In the genomic region with DNA sequence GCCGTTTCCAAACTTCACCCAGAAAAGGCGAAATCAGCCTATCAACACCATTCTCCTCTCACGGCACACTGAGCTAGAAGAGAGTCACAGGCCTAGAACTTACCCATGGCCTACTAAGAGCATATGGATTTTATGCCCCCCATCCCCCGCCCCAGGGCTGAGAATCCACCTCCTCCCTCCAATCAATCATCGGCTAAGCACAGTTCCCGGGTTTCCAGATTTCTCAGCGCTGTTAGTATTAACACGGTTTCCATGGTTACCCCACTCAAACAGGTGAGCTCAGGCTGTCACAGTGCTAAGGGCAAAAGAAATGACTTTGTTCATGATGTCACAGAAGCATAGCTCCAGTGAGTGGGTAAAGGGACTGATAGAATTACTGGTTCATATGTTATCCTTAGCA, we compare ENCODE assay signal across 9 mouse cellular contexts.
DNase-seq lines count a peak whose midpoint lies in the region; ATAC-seq and TF ChIP-seq lines count a peak whose summit lies in the region.
"Had no signal": no experiment of that assay in that cellular context is flagged by ENCODE, and none has a peak within 500 bp of the region (broad histone marks: within the 10 kb centered on the region; RNA-seq: fewer than 3 reads in every experiment).

No protein-coding gene starts in this region.

- no peak overlapping the region for H3K4me3 ChIP-seq in kidney, embryonic 16.5 days (ENCODE audit: low read length)
- H3K4me3 ChIP-seq in hindbrain, embryonic 10.5 days, result no peak overlapping the region
- H3K4me3 ChIP-seq in liver, embryonic 12.5 days, result no peak overlapping the region
- H3K4me3 ChIP-seq in thymus, adult 2 months (ENCODE audit: control insufficient read depth, insufficient read depth, low read length), result no peak overlapping the region
- H3K4me3 ChIP-seq in cerebellum, adult 2 months (replicated peaks; ENCODE audit: insufficient read depth, low read depth, low read length), result no peak overlapping the region
- H3K4me3 ChIP-seq: limb, embryonic 15.5 days had no signal

- H3K27ac ChIP-seq in kidney, embryonic 16.5 days (ENCODE audit: low read length), result no peak overlapping the region
- no peak overlapping the region for H3K27ac ChIP-seq in hindbrain, embryonic 10.5 days
- no peak overlapping the region for H3K27ac ChIP-seq in liver, embryonic 12.5 days
- no peak overlapping the region for H3K27ac ChIP-seq in thymus, adult 2 months (ENCODE audit: control insufficient read depth, insufficient read depth, low read length)
- H3K27ac ChIP-seq in cerebellum, adult 2 months (ENCODE audit: insufficient read depth, low read length), result no peak overlapping the region
- H3K27ac ChIP-seq: limb, embryonic 15.5 days had no signal

- TF ChIP-seq POLR2A in thymus, adult 2 months (IDR thresholded peaks at IDR 0.05; ENCODE audit: control insufficient read depth, extremely low read depth, insufficient read depth, low read length, poor library complexity), result no peak
- no peak for TF ChIP-seq POLR2A in cerebellum, adult 2 months (IDR thresholded peaks at IDR 0.05; ENCODE audit: borderline replicate concordance, insufficient read depth, low read length)

- no peak overlapping the region for H3K4me2 ChIP-seq in kidney, embryonic 16.5 days (replicated peaks; ENCODE audit: low read depth, low read length)
- H3K4me2 ChIP-seq in liver, embryonic 12.5 days, result no peak overlapping the region
- H3K4me2 ChIP-seq: limb, embryonic 15.5 days had no signal

- no peaks in the 10 kb centered on the region for H3K9me3 ChIP-seq in kidney, embryonic 16.5 days (ENCODE audit: low read length)
- no peaks in the 10 kb centered on the region for H3K9me3 ChIP-seq in hindbrain, embryonic 10.5 days
- H3K9me3 ChIP-seq in liver, embryonic 12.5 days (replicated peaks), result no peaks in the 10 kb centered on the region
- H3K9me3 ChIP-seq: limb, embryonic 15.5 days had no signal

- no peak for TF ChIP-seq CTCF in thymus, adult 2 months (IDR thresholded peaks at IDR 0.05; ENCODE audit: borderline replicate concordance, control insufficient read depth, extremely low read depth, insufficient read depth, low read length, poor library complexity)
- no peak for TF ChIP-seq CTCF in cerebellum, adult 2 months (IDR thresholded peaks at IDR 0.05; ENCODE audit: borderline replicate concordance, insufficient read depth, low read depth, low read length)

- H3K27me3 ChIP-seq in kidney, embryonic 16.5 days (ENCODE audit: insufficient read depth, low read length), result no peaks in the 10 kb centered on the region
- no peaks in the 10 kb centered on the region for H3K27me3 ChIP-seq in hindbrain, embryonic 10.5 days (ENCODE audit: insufficient read depth, poor library complexity, severe bottlenecking)
- no peaks in the 10 kb centered on the region for H3K27me3 ChIP-seq in liver, embryonic 12.5 days (replicated peaks)
- no peaks in the 10 kb centered on the region for H3K27me3 ChIP-seq in thymus, adult 2 months (ENCODE audit: control insufficient read depth, insufficient read depth, low read length)
- H3K27me3 ChIP-seq in cerebellum, adult 2 months (ENCODE audit: control insufficient read depth, insufficient read depth, low read length), result no peaks in the 10 kb centered on the region
- H3K27me3 ChIP-seq: limb, embryonic 15.5 days had no signal

- H3K4me1 ChIP-seq in kidney, embryonic 16.5 days (ENCODE audit: insufficient read depth, low read length), result no peaks in the 10 kb centered on the region
- peaks cover 22% of the 10 kb centered on the region for H3K4me1 ChIP-seq in hindbrain, embryonic 10.5 days (replicated peaks)
- H3K4me1 ChIP-seq in liver, embryonic 12.5 days, result no peaks in the 10 kb centered on the region
- H3K4me1 ChIP-seq in thymus, adult 2 months (replicated peaks; ENCODE audit: control insufficient read depth, insufficient read depth, low read length), result no peaks in the 10 kb centered on the region
- no peaks in the 10 kb centered on the region for H3K4me1 ChIP-seq in cerebellum, adult 2 months (ENCODE audit: control insufficient read depth, insufficient read depth, low read length)

- WGBS in kidney, embryonic 16.5 days, result 46% methylated on average over 8 of the region's 8 CpGs
- WGBS in hindbrain, embryonic 10.5 days, result 69% methylated on average over 8 of the region's 8 CpGs
- WGBS in liver, embryonic 12.5 days (ENCODE audit: insufficient replicate concordance), result 67% methylated on average over 8 of the region's 8 CpGs
- WGBS in thymus, adult 2 months, result 93% methylated on average over 8 of the region's 8 CpGs
- 81% methylated on average over 8 of the region's 8 CpGs for WGBS in cerebellum, adult 2 months

- no peaks in the 10 kb centered on the region for H3K36me3 ChIP-seq in kidney, embryonic 16.5 days (ENCODE audit: insufficient read depth, low read length)
- H3K36me3 ChIP-seq in hindbrain, embryonic 10.5 days, result no peaks in the 10 kb centered on the region
- no peaks in the 10 kb centered on the region for H3K36me3 ChIP-seq in liver, embryonic 12.5 days
- no peaks in the 10 kb centered on the region for H3K36me3 ChIP-seq in thymus, adult 2 months (ENCODE audit: control insufficient read depth, insufficient read depth, low read length)
- H3K36me3 ChIP-seq: limb, embryonic 15.5 days had no signal

- ATAC-seq in kidney, embryonic 16.5 days (ENCODE audit: low FRiP score, low TSS enrichment), result peak; percentile 46; the same call in 1 of the 2 replicates
- peak; percentile 57 for ATAC-seq in liver, embryonic 12.5 days

- no peak for DNase-seq in kidney, postnatal 14 days
- peak; percentile 37 for DNase-seq in brain, embryonic 18.5 days (ENCODE audit: low read depth, low spot score)
- peak; percentile 21 for DNase-seq in hindbrain, embryonic 10.5 days (ENCODE audit: low spot score)
- no peak for DNase-seq in thymus, adult 2 months
- DNase-seq in cerebellum, adult 9-10 months, result no peak
- DNase-seq in cerebellum, adult 2 months, result no peak

- no peak overlapping the region for H3K9ac ChIP-seq in kidney, embryonic 16.5 days (replicated peaks; ENCODE audit: low read length)
- H3K9ac ChIP-seq in liver, embryonic 12.5 days, result no peak overlapping the region
- H3K9ac ChIP-seq: limb, embryonic 15.5 days had no signal

Comparison
In these comparisons a context has a peak if more than half of its experiments do, and no peak if none do; other contexts are left out.
1. DNase-seq: peak in brain, embryonic 18.5 days (single experiment) and hindbrain, embryonic 10.5 days (single experiment); none in kidney, postnatal 14 days (single experiment), thymus, adult 2 months (single experiment), cerebellum, adult 9-10 months (single experiment) and cerebellum, adult 2 months (0 of 2).